Mouse (Mus musculus) ES-E14 (cell line): ENCODE measurements around the gene Chchd10.

Experiments
- CHD2 ChIP-seq: IDR thresholded peaks from 2 replicates; pipeline ENCODE4 v1.6.1; 2014; ENCODE audit warnings: mild to moderate bottlenecking, low read depth, low read length, inconsistent platforms
- MAFK ChIP-seq: IDR thresholded peaks from 2 replicates; pipeline ENCODE4 v1.6.1; 2014; ENCODE audit warnings: mild to moderate bottlenecking, low read depth, low read length, inconsistent platforms; ENCODE audit not compliant: insufficient read depth
- ZC3H11A ChIP-seq: IDR thresholded peaks from 2 replicates; pipeline ENCODE4 v1.6.1; 2012; ENCODE audit warnings: low read depth, mild to moderate bottlenecking, inconsistent platforms, low read length, borderline replicate concordance

DNA sequence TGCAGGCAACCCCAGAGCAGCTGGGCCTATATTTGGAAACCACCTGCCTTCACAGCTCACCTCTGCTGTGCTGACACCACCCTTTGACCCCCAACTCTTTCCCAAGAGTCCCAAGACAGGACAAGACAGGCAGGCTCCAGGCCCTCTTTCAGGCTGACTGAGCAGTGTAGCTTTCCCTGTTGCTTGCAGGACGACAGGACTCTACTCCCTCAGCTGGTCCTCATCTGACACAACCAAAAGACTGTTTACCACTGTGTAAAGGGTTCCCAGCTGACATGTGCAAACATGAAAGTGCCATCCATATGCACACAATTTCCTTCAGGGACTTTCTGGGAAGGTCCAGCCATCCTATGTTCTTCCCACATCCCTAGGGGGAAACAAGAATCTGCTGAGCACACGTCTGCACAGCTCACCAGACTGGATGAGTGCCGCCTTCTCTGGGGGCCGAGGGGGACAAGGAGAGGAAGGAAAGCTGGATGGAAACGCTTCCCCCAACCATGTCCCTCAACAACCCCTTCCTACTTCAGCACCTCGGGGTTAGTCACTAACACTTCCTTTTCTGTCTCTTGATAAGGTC is 19.8 kb upstream of the Chchd10 start:
- TF ChIP-seq ZC3H11A, result no peak
- no peak for TF ChIP-seq MAFK
- TF ChIP-seq CHD2, result no peak
